Mouse (Mus musculus) MEL-GATA-1-ER (cell line): ENCODE data around the gene Bptf.
"Not testable (repeated sequence)": the region's sequence is repeated elsewhere in the genome, so short reads cannot be mapped to it uniquely, and the experiment has no call there.

ENCODE experiments used
- DNase-seq: peaks from one replicate; pipeline ENCODE4 v3.0.0-alpha.2; 2012; ENCODE audit warnings: low read depth; ENCODE audit errors: extremely low read depth

Gene Bptf

GRCm38 (mm10) chr11:107131749-107132421 lies at the start of gene Bptf:
TSS of gene Bptf (minus strand) at chr11:107132127.
- no peak for DNase-seq

DNA sequence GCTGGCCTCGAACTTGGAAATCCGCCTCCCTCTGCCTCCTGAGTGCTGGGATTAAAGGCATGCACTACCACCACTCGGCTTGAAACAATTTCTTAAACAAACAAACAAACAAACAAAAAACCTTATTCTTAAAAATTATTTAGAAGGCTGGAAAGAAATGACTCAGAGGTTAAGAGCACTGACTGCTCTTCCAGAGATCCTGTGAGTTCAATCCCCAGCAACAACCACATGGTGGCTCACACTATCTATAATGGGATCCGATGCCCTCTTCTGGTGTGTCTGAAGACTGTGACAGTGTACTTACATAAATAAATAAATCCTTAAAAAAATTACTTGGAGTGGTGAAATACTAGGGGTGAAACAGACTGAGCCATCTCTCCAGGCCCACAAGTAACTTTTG lies 29.3 kb upstream of the Bptf start:
- no peak for DNase-seq

- peak; percentile 28 for DNase-seq
Observed at GRCm38 (mm10) chr11:107159034-107159433, 27.1 kb upstream of the Bptf start.

- no peak for DNase-seq
Observed at GRCm38 (mm10) chr11:107156977-107157642, 25.2 kb upstream of the Bptf start.

- no peak for DNase-seq
Observed at GRCm38 (mm10) chr11:107155292-107155691, 23.4 kb upstream of the Bptf start.

DNA sequence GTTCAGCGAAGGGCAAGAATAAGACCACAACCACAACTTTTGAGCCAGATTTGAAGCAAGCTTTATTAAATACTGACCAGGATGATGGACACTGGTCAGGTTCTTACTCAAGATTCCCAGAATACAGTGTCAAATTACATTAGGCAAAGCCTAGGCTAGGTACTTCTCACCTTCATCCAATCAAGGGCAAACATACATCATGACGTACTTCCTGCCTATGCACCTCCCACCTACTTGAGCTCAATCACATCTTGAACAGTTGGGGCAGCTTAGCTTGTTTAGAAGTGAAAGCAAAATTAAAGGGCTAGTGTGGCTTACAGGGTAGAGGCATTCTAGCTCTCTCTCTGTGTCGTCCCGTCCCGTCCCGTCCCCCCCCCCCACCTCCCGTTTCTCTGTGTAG lies 22.5 kb upstream of the Bptf start:
- DNase-seq, result no peak

DNA sequence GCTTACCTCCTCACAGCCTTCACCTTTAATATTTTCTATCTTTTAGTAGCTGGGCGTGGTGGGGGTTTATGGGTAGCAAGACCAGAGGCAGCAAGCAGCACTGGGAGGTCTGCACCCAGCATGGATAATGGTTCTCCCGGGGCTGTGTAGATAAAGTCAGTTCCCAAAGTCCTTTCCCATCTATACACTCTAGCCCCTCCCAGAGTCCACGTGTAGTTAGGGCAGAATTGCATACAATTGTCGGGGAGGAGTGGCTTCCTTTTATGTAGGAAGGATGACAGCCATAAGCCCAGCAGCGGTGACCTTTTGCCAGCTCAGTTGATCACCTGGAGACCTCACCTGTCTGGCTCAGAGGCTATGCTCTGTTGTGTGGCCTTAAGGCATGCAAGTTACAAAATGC lies 21.7 kb upstream of the Bptf start:
- no peak for DNase-seq

DNA sequence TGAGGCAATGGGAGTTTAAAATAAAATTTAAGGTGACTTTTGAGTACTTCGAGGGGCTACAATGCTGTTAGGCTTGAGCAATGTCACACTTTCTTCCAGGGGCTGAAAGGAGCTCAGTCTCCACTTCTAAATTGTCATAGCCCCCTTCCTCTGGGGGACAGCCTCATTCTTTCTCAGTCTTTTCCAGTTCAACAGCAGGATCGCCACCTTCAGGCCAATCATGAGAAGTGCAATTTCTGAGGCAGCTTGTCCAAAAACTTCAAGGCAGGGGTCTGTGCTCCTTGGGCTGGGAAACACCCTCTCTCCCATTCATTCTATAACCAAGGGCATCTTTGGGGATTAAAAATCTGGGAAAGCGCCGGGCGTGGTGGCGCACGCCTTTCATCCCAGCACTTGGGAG lies 19.9 kb upstream of the Bptf start:
- DNase-seq, result no peak

DNA sequence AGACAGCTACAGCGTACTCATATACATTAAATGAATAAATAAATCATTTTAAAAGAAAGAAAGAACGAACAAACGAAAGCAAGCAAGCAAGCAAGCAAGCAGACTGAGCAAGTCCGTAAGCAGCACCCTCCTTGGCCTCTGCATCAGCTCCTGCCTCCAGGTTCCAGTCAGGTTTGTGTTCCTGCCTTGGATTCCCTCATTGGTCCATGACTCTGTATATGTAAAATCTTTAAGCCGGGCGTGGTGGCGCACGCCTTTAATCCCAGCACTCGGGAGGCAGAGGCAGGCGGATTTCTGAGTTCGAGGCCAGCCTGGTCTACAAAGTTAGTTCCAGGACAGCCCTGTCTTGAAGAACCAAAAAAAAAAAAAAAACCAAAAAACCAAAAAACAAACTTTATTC lies 12.0 kb upstream of the Bptf start:
- DNase-seq, result not testable (repeated sequence)

- DNase-seq, result no peak
Observed at GRCm38 (mm10) chr11:107142382-107142781, 10.5 kb upstream of the Bptf start.

DNA sequence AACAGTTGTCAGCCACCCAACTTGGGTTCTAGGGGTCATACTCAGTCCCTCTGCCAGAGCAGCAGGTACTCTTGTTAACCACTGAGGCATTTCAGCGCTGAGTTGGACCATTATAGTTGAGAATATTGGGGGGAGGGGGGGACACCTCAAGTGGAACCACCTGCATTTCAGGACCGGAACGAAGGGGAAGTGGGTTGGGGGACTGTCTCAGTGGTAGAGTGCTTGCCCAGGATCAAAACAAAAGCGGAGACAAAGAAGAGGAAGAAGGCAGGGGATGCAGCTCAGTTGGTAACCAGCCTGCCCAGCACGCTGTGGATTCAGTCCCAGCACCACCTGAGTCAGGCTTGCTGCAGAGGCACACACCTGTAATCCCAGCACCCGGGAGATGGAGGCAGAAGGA lies 8.8 kb upstream of the Bptf start:
- no peak for DNase-seq

DNA sequence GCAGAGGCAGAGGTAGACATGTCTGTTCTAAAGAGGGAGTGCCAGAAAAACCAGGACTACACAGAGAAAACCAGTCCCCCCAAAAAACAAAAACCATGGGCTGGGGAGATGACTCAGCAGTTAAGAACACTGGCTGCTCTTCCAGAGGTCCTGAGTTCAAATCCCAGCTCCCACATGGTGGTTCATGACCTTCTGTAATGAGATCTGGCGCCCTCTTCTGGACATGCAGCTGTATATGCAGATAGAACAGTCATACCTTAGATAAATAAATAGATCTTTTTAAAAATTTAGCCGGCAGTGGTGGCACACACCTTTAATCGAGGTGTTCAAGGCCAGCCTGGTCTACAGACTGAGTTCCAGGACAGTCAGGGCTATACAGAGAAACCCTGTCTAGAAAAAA lies 6.7 kb upstream of the Bptf start:
- DNase-seq, result no peak

- no peak for DNase-seq
Observed at GRCm38 (mm10) chr11:107137593-107137992, 5.7 kb upstream of the Bptf start.

DNA sequence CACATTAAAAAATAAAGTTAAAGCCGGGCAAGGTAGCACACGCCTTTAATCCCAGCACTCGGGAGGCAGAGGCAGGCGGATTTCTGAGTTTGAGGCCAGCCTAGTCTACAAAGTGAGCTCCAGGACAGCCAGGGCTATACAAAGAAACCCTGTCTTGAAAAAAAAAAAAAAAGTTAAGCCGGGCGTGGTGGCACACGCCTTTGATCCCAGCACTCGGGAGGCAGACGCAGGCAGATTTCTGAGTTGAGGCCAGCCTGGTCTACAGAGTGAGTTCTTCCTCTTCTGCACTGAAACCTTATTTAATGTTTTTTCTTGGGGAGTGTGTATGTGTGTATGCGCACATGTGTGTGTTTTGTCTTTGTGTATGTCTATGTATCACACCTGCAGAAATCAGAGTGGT lies 4.5 kb upstream of the Bptf start:
- not testable (repeated sequence) for DNase-seq

DNA sequence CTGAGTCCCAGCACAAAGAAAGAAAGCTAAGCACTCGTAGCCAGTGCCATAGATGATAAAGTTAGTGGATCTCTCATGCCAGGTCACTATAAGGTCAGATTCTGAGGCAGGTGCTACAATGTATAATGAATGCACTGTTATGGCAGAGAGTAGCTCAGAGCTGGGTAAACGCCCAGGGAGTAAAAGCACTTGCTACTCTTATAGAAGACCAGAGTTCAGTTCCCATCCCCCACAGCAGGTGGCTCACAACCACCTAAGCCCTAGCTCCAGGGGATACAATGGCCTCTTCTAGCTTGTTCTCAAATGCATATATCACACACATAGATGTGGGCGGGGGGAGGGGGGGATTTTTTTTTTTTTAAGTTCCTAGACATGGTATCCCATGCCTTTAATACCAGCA lies 3.8 kb upstream of the Bptf start:
- DNase-seq, result no peak

DNA sequence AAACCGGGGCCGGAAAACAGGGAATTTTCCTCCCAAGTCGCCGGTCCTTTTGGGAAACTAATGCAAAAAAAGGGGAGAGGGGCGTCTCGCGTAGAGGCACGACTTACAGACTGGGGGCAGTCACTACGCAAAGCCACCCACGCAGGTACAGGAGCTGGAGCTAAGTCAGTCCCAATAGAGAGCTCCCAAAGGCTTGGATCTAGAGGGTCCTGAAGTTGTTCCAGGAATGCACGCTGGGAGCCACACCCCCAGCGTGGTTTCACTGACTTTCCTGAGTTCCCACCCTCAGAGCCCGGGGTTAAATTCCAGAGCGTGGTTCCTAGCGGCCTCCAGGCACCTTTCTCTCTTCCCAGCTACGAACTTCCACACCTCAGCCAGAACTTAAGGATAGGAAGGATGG lies 499 bp upstream of the Bptf start:
- no peak for DNase-seq

DNA sequence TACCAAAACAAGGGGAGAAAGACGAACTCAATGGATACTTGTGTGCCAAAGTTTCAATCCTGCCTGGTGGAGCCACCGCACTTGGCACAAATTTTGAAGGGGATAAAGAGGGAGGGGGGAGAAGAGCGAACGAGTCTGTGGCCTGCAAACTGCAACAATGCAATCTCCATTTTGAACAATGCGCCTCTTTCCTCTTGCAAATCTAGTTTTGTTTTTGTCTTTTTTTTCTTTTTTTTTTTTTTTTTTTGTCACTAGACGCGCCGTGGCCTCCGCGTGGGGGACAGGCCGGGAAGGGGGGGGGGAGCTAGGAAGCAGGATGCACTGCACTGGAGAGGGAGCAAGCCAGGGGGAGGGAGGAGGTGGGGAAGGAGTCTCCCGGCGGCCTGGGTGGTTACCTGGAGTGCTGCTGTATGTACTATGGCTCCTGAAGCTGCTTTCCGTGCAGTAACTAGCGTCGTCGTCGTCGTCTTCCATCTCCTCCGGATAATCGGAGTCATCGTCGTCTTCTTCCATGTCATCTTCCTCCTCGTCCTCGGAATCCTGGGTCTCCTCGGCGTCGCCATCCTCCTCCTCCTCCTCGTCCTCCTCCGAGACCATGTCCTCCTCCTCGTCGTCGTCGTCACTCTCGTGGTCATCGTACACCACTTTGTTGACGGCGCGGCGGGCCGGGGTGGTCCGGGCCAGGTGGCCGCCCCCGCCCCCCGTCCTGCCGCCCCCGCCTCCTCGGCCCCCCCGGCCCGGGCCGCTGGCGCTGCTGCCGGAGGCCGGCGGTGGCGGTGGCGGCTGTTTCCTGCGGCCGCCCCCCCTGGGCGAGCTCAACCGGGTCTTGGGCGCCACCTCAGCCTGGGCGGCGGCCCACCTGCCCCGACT lies 813 bp downstream of the Bptf start:
- DNase-seq, result no peak

DNA sequence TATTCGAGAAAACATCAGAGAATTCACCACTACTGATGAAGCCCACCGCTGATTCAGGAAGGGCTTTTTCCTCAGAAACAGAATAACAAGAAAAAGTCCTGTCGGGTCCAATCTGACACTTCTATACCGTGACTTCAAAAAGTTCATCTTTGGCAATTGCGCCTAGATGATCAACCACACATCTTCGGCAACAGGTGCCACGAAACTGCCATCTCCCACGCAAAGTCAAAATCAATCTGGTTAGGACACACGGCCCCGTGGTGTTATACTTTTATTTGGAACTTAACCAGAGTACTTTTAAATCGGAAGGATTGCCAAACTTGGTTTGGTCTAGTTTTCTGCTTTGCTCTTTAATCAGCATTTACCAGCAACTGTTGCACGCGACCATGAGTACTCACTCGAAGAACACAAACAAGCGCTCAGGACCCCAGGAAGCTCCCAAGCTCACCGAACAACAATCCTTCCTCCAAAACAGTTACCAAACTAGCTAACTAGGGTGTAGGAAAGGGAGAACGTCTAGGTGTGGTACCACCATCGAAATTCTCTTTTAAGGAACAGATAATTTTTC lies 1.6 kb downstream of the Bptf start:
- no peak for DNase-seq

DNA sequence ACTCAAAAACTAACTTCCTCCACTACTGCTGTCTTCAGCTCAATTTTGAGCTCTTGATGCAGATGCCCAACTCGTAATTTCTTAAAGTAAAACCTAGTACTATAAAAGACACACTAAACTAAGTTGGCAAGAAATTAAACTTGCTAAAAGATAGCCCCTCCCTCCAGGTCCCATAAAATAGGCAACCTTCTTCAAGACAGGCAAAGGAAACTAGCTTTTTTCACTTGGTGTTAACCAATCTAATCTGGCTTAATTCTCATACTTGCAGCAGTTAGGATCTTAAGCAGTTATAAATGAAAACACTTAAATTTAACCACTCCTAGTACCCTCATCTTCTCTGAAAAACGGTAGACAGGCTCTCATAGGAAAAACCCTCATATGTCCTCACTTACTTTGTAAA lies 2.3 kb downstream of the Bptf start:
- no peak for DNase-seq

DNA sequence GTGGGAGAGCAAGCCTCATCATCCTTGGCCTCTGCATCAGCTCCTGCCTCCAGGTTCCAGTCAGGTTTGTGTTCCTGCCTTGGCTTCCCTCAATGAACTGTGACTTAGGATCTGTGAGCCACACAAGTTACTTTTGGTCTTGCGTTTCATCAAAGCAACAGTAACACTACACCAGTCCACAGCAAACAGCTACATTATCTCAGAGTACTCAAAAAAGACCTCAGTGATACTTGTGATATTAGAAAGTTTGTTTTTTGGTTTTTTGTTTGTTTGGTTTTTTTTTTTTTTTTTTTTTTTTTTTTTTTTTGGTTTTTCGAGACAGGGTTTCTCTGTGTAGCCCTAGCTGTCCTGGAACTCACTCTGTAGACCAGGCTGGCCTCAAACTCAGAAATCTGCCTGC lies 5.2 kb downstream of the Bptf start:
- DNase-seq, result not testable (repeated sequence)

- DNase-seq, result no peak
Observed at GRCm38 (mm10) chr11:107125011-107125410, 6.9 kb downstream of the Bptf start.

- DNase-seq, result no peak
Observed at GRCm38 (mm10) chr11:107124327-107124731, 7.6 kb downstream of the Bptf start.
